ENCODE assay signal across 8 mouse cellular contexts in genomic region chr8:111573583-111573982, GRCm38 (mm10). TPM values are rescaled to one million over a fixed set of nuclear protein-coding genes. Genes with fewer than 3 reads are reported as not detected.
A peak's percentile ranks its signal among the peaks of the same experiment; 100 is the strongest.
DNase-seq lines count a peak whose midpoint lies in the region; ATAC-seq and TF ChIP-seq lines count a peak whose summit lies in the region.

No protein-coding gene starts in this region.

- H3K36me3 ChIP-seq in neural tube, embryonic 11.5 days (ENCODE audit: control insufficient read depth, insufficient read depth, low read length): no peaks in the 10 kb centered on the region
- H3K36me3 ChIP-seq in midbrain, postnatal 0 days (ENCODE audit: insufficient read depth, low read length): no peaks in the 10 kb centered on the region

- no peak overlapping the region for H3K4me2 ChIP-seq in neural tube, embryonic 11.5 days (ENCODE audit: low read depth)
- no peak overlapping the region for H3K4me2 ChIP-seq in midbrain, postnatal 0 days (ENCODE audit: low read depth, low read length, poor library complexity, severe bottlenecking)

- intact Hi-C loops in heart, postnatal 36 days (cut with DNase I): no loop called here

- no peaks in the 10 kb centered on the region for H3K27me3 ChIP-seq in neural tube, embryonic 11.5 days (ENCODE audit: control insufficient read depth, insufficient read depth, low read length)
- no peaks in the 10 kb centered on the region for H3K27me3 ChIP-seq in midbrain, postnatal 0 days (ENCODE audit: insufficient read depth, low read length)

- no peak for DNase-seq in neural tube, embryonic 11.5 days (ENCODE audit: low spot score)
- no peak for DNase-seq in neural tube, embryonic 10.5 days (ENCODE audit: extremely low spot score, low spot score)
- peak; percentile 61 for DNase-seq in c-Kit-negative CD71-positive TER-119-positive erythroid progenitor cells, embryonic 14.5 days (ENCODE audit: low read depth, low spot score)
- peak; percentile 89 for DNase-seq in induced T-regulatory cell, adult 2 months (ENCODE audit: low read depth)
- peak; percentile 37 for DNase-seq in midbrain, postnatal 0 days (ENCODE audit: low spot score)
- DNase-seq in kidney, postnatal 25 days: no peak
- DNase-seq in heart, postnatal 36 days: no peak
- DNase-seq in gastrocnemius, postnatal 25 days: no peak

- no peaks in the 10 kb centered on the region for H3K9me3 ChIP-seq in neural tube, embryonic 11.5 days (ENCODE audit: control insufficient read depth, low read length)
- H3K9me3 ChIP-seq in midbrain, postnatal 0 days (ENCODE audit: low read length): no peaks in the 10 kb centered on the region

- no peak for TF ChIP-seq CTCF in midbrain, postnatal 0 days (IDR thresholded peaks at IDR 0.05)

- no peak overlapping the region for H3K4me3 ChIP-seq in neural tube, embryonic 11.5 days (ENCODE audit: low read depth, low read length)
- H3K4me3 ChIP-seq in midbrain, postnatal 0 days (ENCODE audit: low read depth, low read length): no peak overlapping the region

- peak; percentile 23; the same call in 1 of the 2 replicates for ATAC-seq in neural tube, embryonic 11.5 days (ENCODE audit: insufficient read depth, low FRiP score, low TSS enrichment)
- no peak for ATAC-seq in midbrain, postnatal 0 days (ENCODE audit: low FRiP score)

- H3K27ac ChIP-seq in neural tube, embryonic 11.5 days (ENCODE audit: low read depth, low read length): no peak overlapping the region
- H3K27ac ChIP-seq in midbrain, postnatal 0 days (ENCODE audit: low read depth, low read length): no peak overlapping the region

- peaks cover 8% of the 10 kb centered on the region for H3K4me1 ChIP-seq in neural tube, embryonic 11.5 days (ENCODE audit: control insufficient read depth, insufficient read depth, low read length)
- no peaks in the 10 kb centered on the region for H3K4me1 ChIP-seq in midbrain, postnatal 0 days (ENCODE audit: insufficient read depth, low read length)

- WGBS in neural tube, embryonic 11.5 days: 27% methylated on average over 8 of the region's 8 CpGs
- WGBS in midbrain, postnatal 0 days: 27% methylated on average over 8 of the region's 8 CpGs

- no peak overlapping the region for H3K9ac ChIP-seq in neural tube, embryonic 11.5 days (ENCODE audit: low read length)
- H3K9ac ChIP-seq in midbrain, postnatal 0 days (replicated peaks; ENCODE audit: low read length, poor library complexity, severe bottlenecking): no peak overlapping the region

RNA-seq across cellular contexts. Expression of gene Znrf1, which starts 37.7 kb away (rescaled TPM):
- polyA plus RNA-seq in neural tube, embryonic 11.5 days (2014; fragmentation: Nextera tagmentation; extraction: Ambion mirVana): 63.1 and 64.8 TPM in 2 replicates
- total RNA-seq in midbrain, postnatal 0 days (2014; rRNA removed): 229 and 234 TPM in 2 replicates
- 87.8 and 96.5 TPM in 2 replicates for polyA plus RNA-seq in midbrain, postnatal 0 days (2015; fragmentation: Nextera tagmentation; extraction: Ambion mirVana)
- 10 to 100 TPM; 56.4 to 59.3 TPM for total RNA-seq in heart, postnatal 36 days (2021)
- 10 to 100 TPM; 49.9 to 57.5 TPM for total RNA-seq in gastrocnemius, postnatal 25 days (2021)

RNA-seq across cellular contexts. Expression of gene Wdr59, which starts 51.7 kb away (rescaled TPM):
- polyA plus RNA-seq in neural tube, embryonic 11.5 days (2014; fragmentation: Nextera tagmentation; extraction: Ambion mirVana): 3.1 and 3.8 TPM in 2 replicates
- 11.6 and 17.1 TPM in 2 replicates for total RNA-seq in midbrain, postnatal 0 days (2014; rRNA removed)
- polyA plus RNA-seq in midbrain, postnatal 0 days (2015; fragmentation: Nextera tagmentation; extraction: Ambion mirVana): 5.6 and 6.6 TPM in 2 replicates
- total RNA-seq in heart, postnatal 36 days (2021): 1 to 10 TPM; 7.4 to 8.5 TPM
- total RNA-seq in gastrocnemius, postnatal 25 days (2021): 1 to 10 TPM; 6.5 to 8.5 TPM

RNA-seq across cellular contexts. Expression of gene Ldhd, which starts 56.6 kb away (rescaled TPM):
- 0.15 and 0.21 TPM in 2 replicates for polyA plus RNA-seq in neural tube, embryonic 11.5 days (2014; fragmentation: Nextera tagmentation; extraction: Ambion mirVana)
- total RNA-seq in midbrain, postnatal 0 days (2014; rRNA removed): 1.5 and 3.3 TPM in 2 replicates
- polyA plus RNA-seq in midbrain, postnatal 0 days (2015; fragmentation: Nextera tagmentation; extraction: Ambion mirVana): 2.0 and 2.8 TPM in 2 replicates
- 10 to 100 TPM; 36.7 to 43.6 TPM for total RNA-seq in heart, postnatal 36 days (2021)
- total RNA-seq in gastrocnemius, postnatal 25 days (2021): 10 to 100 TPM; 31.7 to 33.6 TPM

Comparison
In these comparisons a context has a peak if more than half of its experiments do, and no peak if none do; other contexts are left out.
1. DNase-seq: peak in c-Kit-negative CD71-positive TER-119-positive erythroid progenitor cells, embryonic 14.5 days (single experiment), induced T-regulatory cell, adult 2 months (single experiment) and midbrain, postnatal 0 days (single experiment); none in neural tube, embryonic 11.5 days (single experiment), neural tube, embryonic 10.5 days (single experiment), kidney, postnatal 25 days (0 of 2), heart, postnatal 36 days (0 of 2) and gastrocnemius, postnatal 25 days (single experiment).